Mouse (Mus musculus) midbrain, embryonic 13.5 days (tissue): ENCODE measurements around the gene Wdr18. TPM values are rescaled to one million over a fixed set of nuclear protein-coding genes. Genes with fewer than 3 reads are reported as not detected.

Experiments
- ATAC-seq: fragments of 200-750 bp; cut with Nextera tagmentation; 2 replicates; pipeline ENCODE4 v1.8.0; 2017; ENCODE audit warnings: mild to moderate bottlenecking, moderate TSS enrichment, moderate library complexity
- H3K27ac ChIP-seq: fragments of 300-500 bp; sonication (generic); 2 replicates; pipeline ENCODE4 v1.5.1; 2015; ENCODE audit warnings: inconsistent platforms, mild to moderate bottlenecking, moderate library complexity
- H3K27me3 ChIP-seq: fragments of 300-500 bp; sonication (generic); 2 replicates; pipeline ENCODE4 v1.6.1; 2015; ENCODE audit warnings: mild to moderate bottlenecking, inconsistent platforms
- H3K36me3 ChIP-seq: fragments of 300-500 bp; sonication (generic); 2 replicates; pipeline ENCODE4 v1.6.1; 2015; ENCODE audit warnings: mild to moderate bottlenecking, inconsistent platforms
- H3K4me1 ChIP-seq: fragments of 300-500 bp; sonication (generic); replicated peaks from 2 replicates; pipeline ENCODE4 v1.6.1; 2015; ENCODE audit warnings: inconsistent platforms
- H3K4me2 ChIP-seq: fragments of 300-500 bp; sonication (generic); replicated peaks from 2 replicates; pipeline ENCODE4 v1.6.1; 2015; ENCODE audit warnings: moderate library complexity, mild to moderate bottlenecking, inconsistent platforms
- H3K4me3 ChIP-seq: fragments of 300-500 bp; sonication (generic); replicated peaks from 2 replicates; pipeline ENCODE4 v1.5.1; 2015; ENCODE audit warnings: mild to moderate bottlenecking, inconsistent platforms
- H3K9ac ChIP-seq: fragments of 300-500 bp; sonication (generic); replicated peaks from 2 replicates; pipeline ENCODE4 v1.6.1; 2015; ENCODE audit warnings: mild to moderate bottlenecking, inconsistent platforms
- H3K9me3 ChIP-seq: fragments of 300-500 bp; sonication (generic); 2 replicates; pipeline ENCODE4 v1.6.1; 2016; ENCODE audit warnings: mild to moderate bottlenecking, inconsistent platforms
- WGBS: fragments of 180-500 bp; shearing (Covaris S2); methylation state at CpG from one replicate; pipeline ENCODE4 v1.1.7; 2015; 5-methylcytosine and 5-hydroxymethylcytosine counted together
- polyA plus RNA-seq: library from polyadenylated mRNA; unstranded; fragments of >200 nt; fragmentation: Nextera tagmentation; extraction: Ambion mirVana; gene quantifications from 2 replicates; pipeline ENCODE4 v1.2.1, GENCODE M21; 2015

Wdr18 gene
- polyA plus RNA-seq, 1 experiment from 2014 or later, result 76.7 TPM

- Histone ChIP-seq H3K9ac (no peak overlapping the region), H3K4me1 (peaks cover 4% of the 10 kb centered on the region), H3K9me3 (peaks cover 16% of the 10 kb centered on the region), H3K27ac (no peak overlapping the region), H3K4me2 (no peak overlapping the region), H3K4me3 (no peak overlapping the region), H3K36me3 (peaks cover 25% of the 10 kb centered on the region), H3K27me3 (peaks cover 82% of the 10 kb centered on the region)
- WGBS, result 25% methylated on average over 28 of the region's 28 CpGs
- no peak for ATAC-seq
Observed at GRCm38 (mm10) chr10:80014484-80015290, 54.7 kb downstream of the Wdr18 start.

GRCm38 (mm10) chr10:80015583-80015982, 55.6 kb downstream of the Wdr18 start:
- peaks cover 16% of the 10 kb centered on the region for H3K36me3 ChIP-seq
- 82% methylated on average over 10 of the region's 10 CpGs for WGBS
- H3K27me3 ChIP-seq, result peaks cover 91% of the 10 kb centered on the region
- H3K9me3 ChIP-seq, result peaks cover 7% of the 10 kb centered on the region
- no peak overlapping the region for H3K4me3 ChIP-seq
- peaks cover 8% of the 10 kb centered on the region for H3K4me1 ChIP-seq
- H3K27ac ChIP-seq, result no peak overlapping the region
- H3K9ac ChIP-seq, result no peak overlapping the region
- no peak overlapping the region for H3K4me2 ChIP-seq
- ATAC-seq, result no peak

GRCm38 (mm10) chr10:80016511-80016910, 56.6 kb downstream of the Wdr18 start, which contains the start of gene Arhgap45:
Gene Arhgap45, plus strand, starts transcription at chr10:80016653.
- Histone ChIP-seq H3K27ac (no peak within 1 kb of the TSS), H3K4me1 (peaks cover 8% of the 10 kb centered on the region), H3K9ac (no peak within 1 kb of the TSS), H3K4me2 (no peak within 1 kb of the TSS), H3K9me3 (no peaks in the 10 kb centered on the region), H3K27me3 (peaks cover 88% of the 10 kb centered on the region), H3K4me3 (no peak within 1 kb of the TSS), H3K36me3 (peaks cover 7% of the 10 kb centered on the region)
- ATAC-seq, result no peak
- 76% methylated on average over 11 of the region's 11 CpGs for WGBS

GRCm38 (mm10) chr10:80016931-80017330, 57.0 kb downstream of the Wdr18 start:
- no peak overlapping the region for H3K4me3 ChIP-seq
- H3K27me3 ChIP-seq, result peaks cover 84% of the 10 kb centered on the region
- peaks cover 2% of the 10 kb centered on the region for H3K36me3 ChIP-seq
- peaks cover 8% of the 10 kb centered on the region for H3K4me1 ChIP-seq
- H3K4me2 ChIP-seq, result no peak overlapping the region
- 89% methylated on average over 10 of the region's 10 CpGs for WGBS
- no peak for ATAC-seq
- no peak overlapping the region for H3K9ac ChIP-seq
- no peaks in the 10 kb centered on the region for H3K9me3 ChIP-seq
- no peak overlapping the region for H3K27ac ChIP-seq

GRCm38 (mm10) chr10:80017361-80017760, 57.4 kb downstream of the Wdr18 start:
- Histone ChIP-seq H3K27ac (no peak overlapping the region), H3K9me3 (no peaks in the 10 kb centered on the region), H3K4me2 (no peak overlapping the region), H3K27me3 (peaks cover 79% of the 10 kb centered on the region), H3K9ac (no peak overlapping the region), H3K4me1 (peaks cover 8% of the 10 kb centered on the region), H3K36me3 (no peaks in the 10 kb centered on the region), H3K4me3 (no peak overlapping the region)
- ATAC-seq, result no peak
- WGBS, result 70% methylated on average over 3 of the region's 3 CpGs

GRCm38 (mm10) chr10:80017771-80018170, 57.8 kb downstream of the Wdr18 start:
- peaks cover 75% of the 10 kb centered on the region for H3K27me3 ChIP-seq

GRCm38 (mm10) chr10:80018739-80019297, 58.9 kb downstream of the Wdr18 start:
- H3K4me3 ChIP-seq, result no peak overlapping the region
- peaks cover 65% of the 10 kb centered on the region for H3K27me3 ChIP-seq
- H3K27ac ChIP-seq, result no peak overlapping the region
- WGBS, result 7% methylated on average over 15 of the region's 15 CpGs
- no peaks in the 10 kb centered on the region for H3K36me3 ChIP-seq
- no peak overlapping the region for H3K4me2 ChIP-seq
- H3K4me1 ChIP-seq, result peaks cover 8% of the 10 kb centered on the region
- H3K9ac ChIP-seq, result no peak overlapping the region
- no peak for ATAC-seq
- H3K9me3 ChIP-seq, result no peaks in the 10 kb centered on the region

More at GRCm38 (mm10) chr10:80017771-80018170, 57.8 kb downstream of the Wdr18 start:
- H3K9ac ChIP-seq, result no peak overlapping the region
- 85% methylated on average over 14 of the region's 14 CpGs for WGBS
- H3K27ac ChIP-seq, result no peak overlapping the region
- H3K4me1 ChIP-seq, result peaks cover 8% of the 10 kb centered on the region
- H3K36me3 ChIP-seq, result no peaks in the 10 kb centered on the region
- H3K4me3 ChIP-seq, result no peak overlapping the region
- no peak for ATAC-seq
- no peak overlapping the region for H3K4me2 ChIP-seq
- H3K9me3 ChIP-seq, result no peaks in the 10 kb centered on the region

- no peaks in the 10 kb centered on the region for H3K36me3 ChIP-seq
- 0 out of 2 replicates have a peak overlapping the region, but pooled peaks have one; percentile 2 for H3K4me3 ChIP-seq
- H3K9me3 ChIP-seq, result no peaks in the 10 kb centered on the region
- H3K27me3 ChIP-seq, result peaks cover 57% of the 10 kb centered on the region
- H3K27ac ChIP-seq, result no peak overlapping the region
- peak overlapping the region; percentile 19 for H3K4me2 ChIP-seq
- H3K4me1 ChIP-seq, result peaks cover 8% of the 10 kb centered on the region
- H3K9ac ChIP-seq, result no peak overlapping the region; the same call in 1 of the 2 replicates
- ATAC-seq, result peak; percentile 49; the same call in 1 of the 2 replicates
- 4% methylated on average over 20 of the region's 20 CpGs for WGBS
Observed at GRCm38 (mm10) chr10:80019471-80020131, 59.6 kb downstream of the Wdr18 start.

Other genes starting within 250 kb of the Wdr18 start
- 0.18 and 0.43 TPM in 2 replicates for gene Hcn2, start 243.5 kb upstream of the Wdr18 start, polyA plus RNA-seq
- 38.5 and 43.9 TPM in 2 replicates for gene Polrmt, start 213.6 kb upstream of the Wdr18 start, polyA plus RNA-seq
- 1.1 and 1.3 TPM in 2 replicates for gene Fgf22, start 205.1 kb upstream of the Wdr18 start, polyA plus RNA-seq
- 71.5 and 82.3 TPM in 2 replicates for gene Rnf126, start 193.2 kb upstream of the Wdr18 start, polyA plus RNA-seq
- gene Fstl3, start 182.9 kb upstream of the Wdr18 start, polyA plus RNA-seq, result 0.63 and 1.1 TPM in 2 replicates
- not detected in 2 replicates for gene Prss57, start 169.2 kb upstream of the Wdr18 start, polyA plus RNA-seq
- gene Palm, start 166.6 kb upstream of the Wdr18 start, polyA plus RNA-seq, result 246 and 261 TPM in 2 replicates
- 0.36 and 0.85 TPM in 2 replicates for gene Misp, start 139.2 kb upstream of the Wdr18 start, polyA plus RNA-seq
- 106 and 116 TPM in 2 replicates for gene Ptbp1, start 105.7 kb upstream of the Wdr18 start, polyA plus RNA-seq
- gene Prtn3, start 85.7 kb upstream of the Wdr18 start, polyA plus RNA-seq, result 14.9 and 16.9 TPM in 2 replicates
- gene Plppr3, start 85.5 kb upstream of the Wdr18 start, polyA plus RNA-seq, result 426 and 432 TPM in 2 replicates
- gene Elane, start 73.9 kb upstream of the Wdr18 start, polyA plus RNA-seq, result not detected in 2 replicates
- gene Cfd, start 69.3 kb upstream of the Wdr18 start, polyA plus RNA-seq, result not detected in 2 replicates
- 62.9 and 69.1 TPM in 2 replicates for gene Med16, start 51.2 kb upstream of the Wdr18 start, polyA plus RNA-seq
- 17.5 and 34.1 TPM in 2 replicates for gene Gm26602, start 49.3 kb upstream of the Wdr18 start, polyA plus RNA-seq
- 2.2 and 2.3 TPM in 2 replicates for gene Kiss1r, start 43.2 kb upstream of the Wdr18 start, polyA plus RNA-seq
- 231 TPM in 2 replicates for gene R3hdm4, start 38.9 kb upstream of the Wdr18 start, polyA plus RNA-seq
- 3.8 and 3.9 TPM in 2 replicates for gene Arid3a, start 33.1 kb upstream of the Wdr18 start, polyA plus RNA-seq
- gene Grin3b, start 10.6 kb downstream of the Wdr18 start, polyA plus RNA-seq, result 0.24 and 0.57 TPM in 2 replicates
- gene Tmem259, start 24.2 kb downstream of the Wdr18 start, polyA plus RNA-seq, result 13.7 and 16.7 TPM in 2 replicates
- 29.5 and 37.1 TPM in 2 replicates for gene Cnn2, start 28.4 kb downstream of the Wdr18 start, polyA plus RNA-seq
- gene Abca7, start 36.3 kb downstream of the Wdr18 start, polyA plus RNA-seq, result 5.4 and 5.8 TPM in 2 replicates
- 1.5 and 1.6 TPM in 2 replicates for gene Arhgap45, start 56.5 kb downstream of the Wdr18 start, polyA plus RNA-seq
- 159 and 174 TPM in 2 replicates for gene Polr2e, start 79.6 kb downstream of the Wdr18 start, polyA plus RNA-seq
- 498 and 532 TPM in 2 replicates for gene Gpx4, start 87.0 kb downstream of the Wdr18 start, polyA plus RNA-seq
- 13.4 and 15.3 TPM in 2 replicates for gene Sbno2, start 145.4 kb downstream of the Wdr18 start, polyA plus RNA-seq
- 17.7 and 20.7 TPM in 2 replicates for gene Stk11, start 155.7 kb downstream of the Wdr18 start, polyA plus RNA-seq
- gene Atp5d, start 178.5 kb downstream of the Wdr18 start, polyA plus RNA-seq, result 391 and 394 TPM in 2 replicates
- gene Cbarp, start 180.7 kb downstream of the Wdr18 start, polyA plus RNA-seq, result 40.6 and 45.3 TPM in 2 replicates
- gene Midn, start 188.1 kb downstream of the Wdr18 start, polyA plus RNA-seq, result 35.9 and 40.6 TPM in 2 replicates
- 354 and 412 TPM in 2 replicates for gene Cirbp, start 205.8 kb downstream of the Wdr18 start, polyA plus RNA-seq
- gene 1600002K03Rik, start 212.8 kb downstream of the Wdr18 start, polyA plus RNA-seq, result 11.9 and 14.5 TPM in 2 replicates
- gene Efna2, start 219.3 kb downstream of the Wdr18 start, polyA plus RNA-seq, result 34.5 and 41.3 TPM in 2 replicates